Mouse (Mus musculus) neural tube, embryonic 11.5 days (tissue): Measurements from ENCODE around the gene Zbtb8os. TPM values are rescaled to one million over a fixed set of nuclear protein-coding genes. Genes with fewer than 3 reads are reported as not detected.

Source experiments
- ATAC-seq: fragments of 200-750 bp; cut with Nextera tagmentation; 2 replicates; pipeline ENCODE4 v1.8.0; 2017; ENCODE audit warnings: moderate number of reproducible peaks, mild to moderate bottlenecking, moderate TSS enrichment, moderate library complexity; ENCODE audit not compliant: insufficient read depth, low FRiP score, low TSS enrichment
- DNase-seq: peaks from one replicate; pipeline ENCODE4 v3.0.0-alpha.2; 2015; ENCODE audit warnings: low spot score
- H3K27ac ChIP-seq: fragments of 300-500 bp; sonication (generic); 2 replicates; pipeline ENCODE4 v1.5.1; 2014; ENCODE audit warnings: low read depth, mild to moderate bottlenecking, low read length
- H3K27me3 ChIP-seq: fragments of 300-500 bp; sonication (generic); 2 replicates; pipeline ENCODE4 v1.6.1; 2014; ENCODE audit warnings: mild to moderate bottlenecking, low read length, mixed read lengths; ENCODE audit not compliant: control insufficient read depth, insufficient read depth
- H3K36me3 ChIP-seq: fragments of 300-500 bp; sonication (generic); 2 replicates; pipeline ENCODE4 v1.6.1; 2014; ENCODE audit warnings: mild to moderate bottlenecking, low read length, moderate library complexity, mixed read lengths; ENCODE audit not compliant: control insufficient read depth, insufficient read depth
- H3K4me1 ChIP-seq: fragments of 300-500 bp; sonication (generic); 2 replicates; pipeline ENCODE4 v1.6.1; 2014; ENCODE audit warnings: low read length, mixed read lengths; ENCODE audit not compliant: control insufficient read depth, insufficient read depth
- H3K4me2 ChIP-seq: fragments of 300-500 bp; sonication (generic); 2 replicates; pipeline ENCODE4 v1.6.1; 2014; ENCODE audit warnings: low read depth, mild to moderate bottlenecking, moderate library complexity
- H3K4me3 ChIP-seq: fragments of 300-500 bp; sonication (generic); 2 replicates; pipeline ENCODE4 v1.5.1; 2014; ENCODE audit warnings: low read depth, low read length
- H3K9ac ChIP-seq: fragments of 300-500 bp; sonication (generic); 2 replicates; pipeline ENCODE4 v1.6.1; 2014; ENCODE audit warnings: mild to moderate bottlenecking, low read length
- H3K9me3 ChIP-seq: fragments of 300-500 bp; sonication (generic); 2 replicates; pipeline ENCODE4 v1.6.1; 2016; ENCODE audit warnings: low read length; ENCODE audit not compliant: control insufficient read depth
- WGBS: fragments of 180-500 bp; shearing (Covaris S2); extraction: QIAGEN DNeasy Blood & Tissue Kit; methylation state at CpG from one replicate; pipeline ENCODE4 v1.1.7; 2014; 5-methylcytosine and 5-hydroxymethylcytosine counted together
- polyA plus RNA-seq: library from polyadenylated mRNA; unstranded; fragments of >200 nt; fragmentation: Nextera tagmentation; extraction: Ambion mirVana; gene quantifications from 2 replicates; pipeline ENCODE4 v1.2.1, GENCODE M21; 2014

Zbtb8os gene
- polyA plus RNA-seq, 1 experiment from 2014 or later: 42.4 TPM

DNA sequence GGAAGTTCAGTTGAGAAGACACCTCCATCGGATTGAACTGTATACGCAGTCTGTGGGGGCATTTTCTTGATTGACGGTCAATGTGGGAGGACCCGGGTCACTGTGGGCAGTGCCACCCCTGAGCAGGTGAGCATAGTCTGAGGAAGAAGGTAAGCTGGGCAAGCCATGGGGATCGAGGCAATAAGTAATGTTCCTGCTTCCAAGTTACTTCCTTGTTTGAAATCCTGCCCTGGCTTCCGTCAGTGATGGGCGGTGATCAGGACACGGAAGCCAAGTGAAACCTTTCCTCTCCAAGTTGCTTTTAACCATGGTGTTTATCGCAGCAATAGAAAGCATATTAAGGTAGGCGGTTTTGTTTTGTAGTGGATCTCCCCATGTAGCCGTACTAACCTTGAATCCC is 50.2 kb downstream of the Zbtb8os start:
- Histone ChIP-seq H3K4me1 (no peaks in the 10 kb centered on the region), H3K4me2 (no peak overlapping the region), H3K9ac (no peak overlapping the region), H3K9me3 (no peaks in the 10 kb centered on the region), H3K36me3 (no peaks in the 10 kb centered on the region), H3K27ac (no peak overlapping the region), H3K4me3 (no peak overlapping the region), H3K27me3 (no peaks in the 10 kb centered on the region)
- ATAC-seq: no peak
- no peak for DNase-seq
- 89% methylated on average over 11 of the region's 11 CpGs for WGBS

DNA sequence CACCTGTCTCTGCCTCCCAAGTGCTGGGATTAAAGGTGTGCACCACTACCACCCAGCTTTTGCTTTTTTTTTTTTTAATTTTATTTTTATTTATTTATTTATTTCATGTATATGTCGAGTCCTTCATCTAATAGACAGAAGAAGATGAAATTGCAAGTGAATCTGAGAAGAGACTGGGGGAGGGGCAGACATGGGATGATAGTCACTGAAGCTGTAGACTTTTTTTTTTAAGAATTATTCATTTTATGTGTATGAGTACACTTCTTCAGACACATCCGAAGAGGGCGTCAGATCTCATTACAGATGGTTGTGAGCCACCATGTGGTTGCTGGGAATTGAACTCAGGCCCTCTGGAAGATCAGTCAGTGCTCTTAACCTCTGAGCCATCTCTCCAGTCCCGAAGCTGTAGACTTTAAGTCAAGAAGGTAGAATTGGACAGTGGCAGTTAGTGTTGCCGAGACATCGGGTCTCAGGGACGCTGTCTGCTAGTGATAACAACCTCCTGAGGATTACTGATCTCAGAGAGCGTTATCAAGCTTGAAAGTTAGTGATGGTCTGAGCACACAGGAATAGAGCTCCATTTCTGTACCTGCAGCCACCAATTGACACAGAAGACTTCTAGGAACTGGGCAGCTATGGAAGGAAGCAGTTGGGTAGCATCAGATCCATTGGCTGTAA is 50.9 kb downstream of the Zbtb8os start:
- DNase-seq (no peak), ATAC-seq (no peak)
- Histone ChIP-seq H3K27me3 (no peaks in the 10 kb centered on the region), H3K9me3 (no peaks in the 10 kb centered on the region), H3K27ac (no peak overlapping the region), H3K36me3 (no peaks in the 10 kb centered on the region), H3K9ac (no peak overlapping the region), H3K4me3 (no peak overlapping the region), H3K4me2 (no peak overlapping the region), H3K4me1 (no peaks in the 10 kb centered on the region)
- 89% methylated on average over 8 of the region's 8 CpGs for WGBS

DNA sequence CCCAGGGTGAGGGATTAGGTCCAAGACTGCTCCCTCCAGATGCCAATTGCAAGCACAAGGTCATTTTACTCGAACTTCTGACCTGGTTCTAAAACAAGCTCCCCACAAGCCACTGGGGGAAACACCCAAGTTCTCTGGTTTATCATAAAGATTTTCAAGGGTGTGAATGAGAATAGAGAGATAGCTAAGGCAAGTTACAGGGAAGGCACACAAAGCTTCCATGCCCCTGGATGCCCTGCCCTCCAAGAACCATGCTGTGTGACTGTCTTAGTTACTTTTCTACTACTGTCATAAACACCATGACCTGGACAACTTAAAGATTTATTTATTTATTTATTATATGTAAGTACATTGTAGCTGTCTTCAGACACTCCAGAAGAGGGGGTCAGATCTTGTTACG is 51.5 kb downstream of the Zbtb8os start:
- no peak overlapping the region for H3K27ac ChIP-seq
- H3K4me2 ChIP-seq: no peak overlapping the region
- H3K4me3 ChIP-seq: no peak overlapping the region
- no peaks in the 10 kb centered on the region for H3K27me3 ChIP-seq
- ATAC-seq (no peak), DNase-seq (no peak)
- H3K36me3 ChIP-seq: no peaks in the 10 kb centered on the region
- WGBS: 76% methylated on average over 1 of the region's 2 CpGs
- no peaks in the 10 kb centered on the region for H3K4me1 ChIP-seq
- H3K9ac ChIP-seq: no peak overlapping the region
- no peaks in the 10 kb centered on the region for H3K9me3 ChIP-seq

DNA sequence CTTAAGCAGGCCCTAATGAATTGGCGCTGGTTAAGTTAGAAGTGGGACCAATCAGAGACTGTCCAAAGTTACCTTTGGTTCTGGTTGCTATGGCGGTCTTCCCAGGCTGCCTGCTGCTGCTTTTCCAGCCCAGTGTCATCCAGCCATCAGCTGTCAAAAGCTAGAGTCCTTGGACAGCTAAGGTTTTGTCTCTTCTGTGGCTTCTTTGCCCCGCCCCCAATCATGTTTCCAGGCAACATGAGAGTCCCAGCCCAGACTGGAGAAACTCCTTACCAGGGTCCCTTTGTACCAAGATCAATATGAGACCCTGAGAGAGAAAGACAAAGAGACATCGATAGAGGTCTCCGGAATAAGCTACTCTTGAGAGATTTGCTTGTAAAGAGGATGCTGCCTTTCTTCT is 52.9 kb downstream of the Zbtb8os start:
- DNase-seq (no peak), ATAC-seq (no peak)
- Histone ChIP-seq H3K4me3 (no peak overlapping the region), H3K36me3 (no peaks in the 10 kb centered on the region), H3K9me3 (no peaks in the 10 kb centered on the region), H3K27ac (no peak overlapping the region), H3K27me3 (no peaks in the 10 kb centered on the region), H3K9ac (no peak overlapping the region), H3K4me2 (no peak overlapping the region), H3K4me1 (no peaks in the 10 kb centered on the region)
- WGBS: 84% methylated on average over 5 of the region's 5 CpGs

DNA sequence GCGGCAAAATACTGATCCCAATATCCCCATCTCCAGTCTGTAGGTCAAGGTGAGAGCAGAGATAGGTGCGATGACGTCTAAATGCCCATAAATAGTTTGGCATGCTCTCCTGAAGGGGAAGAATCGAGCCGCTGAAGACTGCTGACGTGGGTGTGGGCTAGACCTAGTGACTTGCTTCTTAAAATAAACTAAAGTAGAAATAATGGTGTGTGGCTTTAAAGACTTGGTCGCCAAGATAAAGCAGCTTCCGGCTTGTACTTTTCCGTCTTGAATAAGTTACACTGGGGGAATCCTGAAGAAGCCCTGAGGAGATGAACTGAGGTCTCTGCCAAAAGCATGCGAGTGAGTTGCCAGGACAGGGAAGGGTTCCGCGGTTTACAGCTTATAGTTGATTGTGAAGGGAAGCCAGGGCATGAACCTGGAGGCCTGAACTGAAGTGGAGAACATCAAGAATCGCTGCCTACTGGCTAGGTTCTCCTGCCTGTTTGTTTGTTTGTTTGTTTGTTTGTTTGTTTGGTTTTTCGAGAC is 54.8 kb downstream of the Zbtb8os start:
- WGBS: 90% methylated on average over 14 of the region's 14 CpGs
- H3K9me3 ChIP-seq: no peaks in the 10 kb centered on the region
- H3K9ac ChIP-seq: no peak overlapping the region
- no peaks in the 10 kb centered on the region for H3K27me3 ChIP-seq
- H3K36me3 ChIP-seq: no peaks in the 10 kb centered on the region
- DNase-seq (no peak), ATAC-seq (no peak)
- no peak overlapping the region for H3K4me2 ChIP-seq
- H3K4me3 ChIP-seq: no peak overlapping the region
- no peaks in the 10 kb centered on the region for H3K4me1 ChIP-seq
- no peak overlapping the region for H3K27ac ChIP-seq

DNA sequence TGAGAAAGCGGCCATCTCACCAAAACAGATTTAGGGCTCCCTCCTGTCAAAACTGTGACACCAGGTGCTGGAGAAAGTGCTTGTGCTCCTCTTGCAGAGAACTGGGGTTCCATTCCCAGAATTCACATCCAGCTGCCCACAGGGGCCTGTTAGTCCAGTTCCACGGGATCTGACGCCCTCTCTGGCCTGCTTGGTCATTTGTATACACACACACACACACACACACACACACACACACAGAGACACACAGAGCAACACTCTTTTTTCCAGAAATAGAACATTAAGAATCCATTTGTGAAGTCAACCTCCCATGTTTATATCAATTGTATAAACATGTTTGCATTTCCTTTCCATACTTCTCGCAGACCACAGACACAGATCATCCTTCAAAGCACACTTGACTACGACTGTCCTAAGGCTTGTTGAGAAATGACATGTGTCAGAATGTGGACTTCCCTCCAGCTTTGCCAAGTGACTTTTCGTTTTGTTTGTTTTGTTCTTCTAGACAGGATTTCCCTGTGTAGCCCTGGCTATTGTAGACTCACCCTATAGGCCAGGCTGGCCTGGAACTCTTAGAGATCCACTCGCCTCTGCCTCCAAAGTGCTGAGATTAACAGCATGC is 55.6 kb downstream of the Zbtb8os start:
- Histone ChIP-seq H3K9me3 (no peaks in the 10 kb centered on the region), H3K4me2 (no peak overlapping the region), H3K36me3 (no peaks in the 10 kb centered on the region), H3K4me3 (no peak overlapping the region), H3K27me3 (no peaks in the 10 kb centered on the region), H3K9ac (no peak overlapping the region), H3K4me1 (no peaks in the 10 kb centered on the region), H3K27ac (no peak overlapping the region)
- DNase-seq (no peak), ATAC-seq (no peak)
- 86% methylated on average over 7 of the region's 7 CpGs for WGBS

DNA sequence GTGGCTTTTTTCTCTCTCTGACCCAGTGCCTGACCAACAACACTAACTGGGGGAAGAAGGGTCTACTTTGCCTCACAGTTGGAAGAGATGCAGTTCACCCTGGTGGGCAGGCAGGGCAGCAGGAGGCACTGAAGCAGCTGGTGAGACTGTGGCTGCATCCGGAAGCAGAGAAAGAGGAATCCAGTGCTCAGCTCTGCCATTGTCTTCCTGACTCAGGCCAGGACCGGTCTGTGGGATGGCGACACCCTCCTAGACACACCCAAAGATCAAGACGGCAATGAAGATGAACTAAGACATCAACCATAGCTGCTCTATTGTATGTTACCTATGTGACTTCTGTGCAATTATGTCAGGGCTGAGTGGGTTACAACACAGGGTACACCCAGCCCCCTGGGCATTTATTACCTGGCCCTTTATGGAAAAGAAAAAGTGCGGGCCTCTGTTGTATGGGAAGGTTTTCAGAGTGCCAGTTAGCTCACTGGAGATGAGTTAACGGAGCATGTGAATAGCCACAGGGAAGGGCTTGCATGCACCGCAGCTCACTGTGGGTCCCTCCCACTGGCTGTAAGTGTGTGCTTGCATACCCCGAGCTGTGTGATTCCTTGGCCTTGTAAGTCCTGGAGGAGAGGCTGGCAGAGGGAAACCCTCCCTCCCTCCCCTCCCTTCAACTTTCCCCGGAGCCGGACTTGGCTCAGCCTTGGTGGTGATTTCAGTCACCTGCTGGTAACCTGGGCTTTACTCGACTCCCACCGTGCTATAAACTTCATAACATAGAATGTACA is 58.8 kb downstream of the Zbtb8os start:
- H3K9ac ChIP-seq: no peak overlapping the region
- H3K4me1 ChIP-seq: no peaks in the 10 kb centered on the region
- DNase-seq: no peak
- H3K4me3 ChIP-seq: no peak overlapping the region
- H3K27ac ChIP-seq: no peak overlapping the region
- no peaks in the 10 kb centered on the region for H3K36me3 ChIP-seq
- H3K9me3 ChIP-seq: no peaks in the 10 kb centered on the region
- no peak for ATAC-seq
- H3K27me3 ChIP-seq: no peaks in the 10 kb centered on the region
- H3K4me2 ChIP-seq: no peak overlapping the region
- WGBS: 38% methylated on average over 12 of the region's 12 CpGs

DNA sequence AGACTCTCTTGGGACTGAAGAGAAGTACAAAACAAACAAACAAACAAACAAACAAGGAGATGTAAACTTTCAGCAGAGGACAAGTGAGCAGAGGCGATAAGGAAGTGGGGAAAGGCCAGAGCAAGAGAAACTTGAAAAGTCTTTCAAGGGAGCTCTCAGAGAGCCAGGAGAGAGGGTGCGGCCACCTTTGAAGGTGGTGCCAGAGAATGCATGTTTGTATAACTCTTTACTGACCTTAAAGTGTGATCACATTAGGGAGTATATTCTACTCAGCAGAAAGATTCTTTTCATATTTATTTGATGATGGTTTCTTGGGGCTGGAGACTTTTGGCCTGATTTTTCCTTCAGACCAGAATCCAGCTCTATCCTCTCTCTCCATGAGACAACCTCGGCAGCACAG is 61.5 kb downstream of the Zbtb8os start:
- no peak overlapping the region for H3K27ac ChIP-seq
- H3K4me3 ChIP-seq: no peak overlapping the region
- no peak overlapping the region for H3K4me2 ChIP-seq
- ATAC-seq: no peak
- no peaks in the 10 kb centered on the region for H3K4me1 ChIP-seq
- no peak for DNase-seq
- no peaks in the 10 kb centered on the region for H3K9me3 ChIP-seq
- WGBS: 87% methylated on average over 3 of the region's 3 CpGs
- no peaks in the 10 kb centered on the region for H3K27me3 ChIP-seq
- H3K9ac ChIP-seq: no peak overlapping the region
- no peaks in the 10 kb centered on the region for H3K36me3 ChIP-seq
